Mouse (Mus musculus): ENCODE data around the gene Gm595. TPM values are rescaled to one million over a fixed set of nuclear protein-coding genes. Genes with fewer than 3 reads are reported as not detected.

The Gm595 gene
- not detected in 2 replicates for polyA plus RNA-seq (2015; fragmentation: Nextera tagmentation; extraction: Ambion mirVana)

DNA sequence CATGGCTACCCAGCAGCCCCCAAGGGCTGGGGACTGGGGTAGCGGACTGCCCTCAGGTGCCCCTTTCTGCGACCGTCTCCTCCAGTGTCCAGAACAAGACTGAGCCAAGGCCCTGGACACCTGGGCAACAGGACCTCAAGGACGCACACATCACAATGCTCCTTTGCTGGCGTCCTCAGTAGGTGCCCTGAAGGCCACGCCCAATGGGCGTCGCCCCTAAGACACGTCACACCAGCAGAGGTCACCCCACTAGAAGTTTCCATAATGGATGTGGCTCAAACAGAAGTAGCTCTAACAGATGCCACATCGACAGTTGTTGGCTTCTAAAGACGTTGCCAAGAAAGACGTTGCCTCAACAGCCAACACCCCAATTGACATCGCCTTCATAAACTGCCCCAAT lies at the start of gene Gm595:
TSS of gene Gm595 (minus strand) at position 101 of the 400 bp plus-strand sequence.
- H3K9me3 ChIP-seq (replicated peaks; ENCODE audit: control insufficient read depth, low read length, poor library complexity, severe bottlenecking) = no peaks in the 10 kb centered on the region
- no peak for ATAC-seq
- H3K9ac ChIP-seq (ENCODE audit: low read depth, low read length) = no peak within 1 kb of the TSS
- H3K27me3 ChIP-seq (ENCODE audit: control insufficient read depth, insufficient read depth, low read depth, low read length) = no peaks in the 10 kb centered on the region
- no peak within 1 kb of the TSS for H3K4me2 ChIP-seq (ENCODE audit: low read length)
- 89% methylated on average over 13 of the region's 13 CpGs for WGBS
- no peak within 1 kb of the TSS for H3K4me3 ChIP-seq (ENCODE audit: low read depth, low read length)
- no peaks in the 10 kb centered on the region for H3K36me3 ChIP-seq (ENCODE audit: control insufficient read depth, insufficient read depth, low read length)
- H3K4me1 ChIP-seq (ENCODE audit: control insufficient read depth, insufficient read depth, low read length) = no peaks in the 10 kb centered on the region
- no peak within 1 kb of the TSS for H3K27ac ChIP-seq (ENCODE audit: low read length)

- WGBS = 86% methylated on average over 4 of the region's 4 CpGs
- no peaks in the 10 kb centered on the region for H3K36me3 ChIP-seq (ENCODE audit: control insufficient read depth, insufficient read depth, low read length)
- no peak for ATAC-seq
- no peaks in the 10 kb centered on the region for H3K9me3 ChIP-seq (replicated peaks; ENCODE audit: control insufficient read depth, low read length, poor library complexity, severe bottlenecking)
- no peaks in the 10 kb centered on the region for H3K4me1 ChIP-seq (ENCODE audit: control insufficient read depth, insufficient read depth, low read length)
- H3K27me3 ChIP-seq (ENCODE audit: control insufficient read depth, insufficient read depth, low read depth, low read length) = no peaks in the 10 kb centered on the region
- no peak overlapping the region for H3K4me3 ChIP-seq (ENCODE audit: low read depth, low read length)
- no peak overlapping the region for H3K9ac ChIP-seq (ENCODE audit: low read depth, low read length)
- no peak overlapping the region for H3K27ac ChIP-seq (ENCODE audit: low read length)
- no peak overlapping the region for H3K4me2 ChIP-seq (ENCODE audit: low read length)
These were observed 30.9 kb upstream of the Gm595 start for GRCm38 (mm10) chrX:48908421-48908820.

- ATAC-seq = no peak
- H3K4me1 ChIP-seq (ENCODE audit: control insufficient read depth, insufficient read depth, low read length) = no peaks in the 10 kb centered on the region
- no peak overlapping the region for H3K4me3 ChIP-seq (ENCODE audit: low read depth, low read length)
- 85% methylated on average over 3 of the region's 3 CpGs for WGBS
- no peak overlapping the region for H3K9ac ChIP-seq (ENCODE audit: low read depth, low read length)
- no peaks in the 10 kb centered on the region for H3K36me3 ChIP-seq (ENCODE audit: control insufficient read depth, insufficient read depth, low read length)
- H3K9me3 ChIP-seq (replicated peaks; ENCODE audit: control insufficient read depth, low read length, poor library complexity, severe bottlenecking) = no peaks in the 10 kb centered on the region
- no peak overlapping the region for H3K27ac ChIP-seq (ENCODE audit: low read length)
- H3K27me3 ChIP-seq (ENCODE audit: control insufficient read depth, insufficient read depth, low read depth, low read length) = no peaks in the 10 kb centered on the region
- H3K4me2 ChIP-seq (ENCODE audit: low read length) = no peak overlapping the region
These were observed 26.2 kb upstream of the Gm595 start for GRCm38 (mm10) chrX:48903744-48904143.

DNA sequence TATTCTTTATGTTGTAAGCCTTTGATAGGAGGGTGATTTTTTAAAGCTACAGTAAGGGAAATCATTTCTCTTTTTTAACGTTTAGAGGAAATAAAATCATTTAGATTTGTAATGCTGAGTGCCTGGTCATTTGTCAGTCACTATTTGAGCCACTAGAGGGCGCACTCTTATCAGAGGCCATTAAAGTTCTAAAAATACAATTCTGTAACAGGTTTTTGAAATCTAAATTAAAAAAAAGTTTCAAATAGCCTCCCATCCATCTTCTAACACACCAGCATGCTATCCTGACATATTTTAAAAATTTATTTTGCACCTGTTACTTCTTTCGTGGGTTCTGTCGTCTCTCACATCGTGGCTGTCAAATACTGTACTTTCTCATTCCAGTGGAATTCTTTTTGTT lies 22.0 kb upstream of the Gm595 start:
- H3K27ac ChIP-seq (ENCODE audit: low read length) = no peak overlapping the region
- ATAC-seq = no peak
- H3K9me3 ChIP-seq (replicated peaks; ENCODE audit: control insufficient read depth, low read length, poor library complexity, severe bottlenecking) = no peaks in the 10 kb centered on the region
- H3K4me1 ChIP-seq (ENCODE audit: control insufficient read depth, insufficient read depth, low read length) = no peaks in the 10 kb centered on the region
- no peak overlapping the region for H3K9ac ChIP-seq (ENCODE audit: low read depth, low read length)
- H3K27me3 ChIP-seq (ENCODE audit: control insufficient read depth, insufficient read depth, low read depth, low read length) = no peaks in the 10 kb centered on the region
- no peaks in the 10 kb centered on the region for H3K36me3 ChIP-seq (ENCODE audit: control insufficient read depth, insufficient read depth, low read length)
- 50% methylated on average over 5 of the region's 5 CpGs for WGBS
- H3K4me3 ChIP-seq (ENCODE audit: low read depth, low read length) = no peak overlapping the region
- H3K4me2 ChIP-seq (ENCODE audit: low read length) = no peak overlapping the region

DNA sequence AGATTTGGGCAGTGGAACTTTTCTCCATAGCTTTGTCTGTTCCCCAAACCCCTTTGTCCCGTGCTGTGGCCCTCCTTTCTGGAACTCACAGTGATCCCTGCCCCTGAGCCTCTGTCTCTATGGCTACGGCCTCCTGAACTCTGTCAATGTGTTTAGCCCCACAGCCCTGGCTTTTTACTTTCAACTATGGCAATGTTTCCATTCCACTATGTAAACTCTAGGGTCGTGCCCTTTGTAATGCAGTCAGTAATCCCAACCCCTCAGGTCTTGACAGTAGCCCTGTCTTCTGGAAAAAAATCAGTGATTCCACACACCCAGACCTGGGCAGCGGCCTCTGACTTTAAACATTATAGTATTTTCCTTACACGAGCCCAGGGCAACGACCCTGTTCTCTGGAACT lies 19.3 kb upstream of the Gm595 start:
- no peak for ATAC-seq
- Histone ChIP-seq H3K9me3 (replicated peaks; ENCODE audit: control insufficient read depth, low read length, poor library complexity, severe bottlenecking) (no peaks in the 10 kb centered on the region), H3K4me3 (ENCODE audit: low read depth, low read length) (no peak overlapping the region), H3K4me2 (ENCODE audit: low read length) (no peak overlapping the region), H3K9ac (ENCODE audit: low read depth, low read length) (no peak overlapping the region), H3K27ac (ENCODE audit: low read length) (no peak overlapping the region), H3K27me3 (ENCODE audit: control insufficient read depth, insufficient read depth, low read depth, low read length) (no peaks in the 10 kb centered on the region), H3K36me3 (ENCODE audit: control insufficient read depth, insufficient read depth, low read length) (no peaks in the 10 kb centered on the region), H3K4me1 (ENCODE audit: control insufficient read depth, insufficient read depth, low read length) (no peaks in the 10 kb centered on the region)
- 39% methylated on average over 6 of the region's 6 CpGs for WGBS

DNA sequence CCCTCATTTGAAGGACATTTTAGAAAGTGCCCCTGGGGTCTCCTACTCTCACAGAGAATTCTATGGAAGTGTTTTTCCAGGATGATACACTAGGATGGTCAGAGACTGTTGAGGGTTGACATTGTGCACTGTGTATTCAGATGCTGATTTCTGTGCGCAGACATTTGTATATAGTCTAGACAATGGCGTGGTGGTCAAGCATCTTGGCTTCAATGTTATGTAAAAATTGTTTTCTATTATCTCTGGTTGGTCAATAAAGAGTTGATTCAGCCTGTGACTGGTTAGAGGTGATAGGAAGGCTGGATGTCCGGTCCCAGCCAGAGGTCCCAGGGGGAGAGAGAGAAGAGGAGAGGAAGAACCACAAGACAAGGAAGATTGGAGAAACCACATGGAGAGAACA lies 16.4 kb upstream of the Gm595 start:
- Histone ChIP-seq H3K4me1 (ENCODE audit: control insufficient read depth, insufficient read depth, low read length) (no peaks in the 10 kb centered on the region), H3K36me3 (ENCODE audit: control insufficient read depth, insufficient read depth, low read length) (no peaks in the 10 kb centered on the region), H3K27me3 (ENCODE audit: control insufficient read depth, insufficient read depth, low read depth, low read length) (no peaks in the 10 kb centered on the region), H3K27ac (ENCODE audit: low read length) (no peak overlapping the region), H3K9ac (ENCODE audit: low read depth, low read length) (no peak overlapping the region), H3K4me3 (ENCODE audit: low read depth, low read length) (no peak overlapping the region), H3K4me2 (ENCODE audit: low read length) (no peak overlapping the region), H3K9me3 (replicated peaks; ENCODE audit: control insufficient read depth, low read length, poor library complexity, severe bottlenecking) (no peaks in the 10 kb centered on the region)
- WGBS = 76% methylated on average over 3 of the region's 3 CpGs
- ATAC-seq = no peak

GRCm38 (mm10) chrX:48890259-48890658 lies 12.7 kb upstream of the Gm595 start:
- 92% methylated on average over 9 of the region's 9 CpGs for whole genome bisulfite sequencing
- Histone ChIP-seq H3K27ac (ENCODE audit: low read length) (no peak overlapping the region), H3K4me2 (ENCODE audit: low read length) (no peak overlapping the region), H3K4me3 (ENCODE audit: low read depth, low read length) (no peak overlapping the region), H3K4me1 (ENCODE audit: control insufficient read depth, insufficient read depth, low read length) (no peaks in the 10 kb centered on the region), H3K36me3 (ENCODE audit: control insufficient read depth, insufficient read depth, low read length) (no peaks in the 10 kb centered on the region), H3K9me3 (replicated peaks; ENCODE audit: control insufficient read depth, low read length, poor library complexity, severe bottlenecking) (no peaks in the 10 kb centered on the region), H3K27me3 (ENCODE audit: control insufficient read depth, insufficient read depth, low read depth, low read length) (no peaks in the 10 kb centered on the region), H3K9ac (ENCODE audit: low read depth, low read length) (no peak overlapping the region)
- no peak for ATAC-seq

DNA sequence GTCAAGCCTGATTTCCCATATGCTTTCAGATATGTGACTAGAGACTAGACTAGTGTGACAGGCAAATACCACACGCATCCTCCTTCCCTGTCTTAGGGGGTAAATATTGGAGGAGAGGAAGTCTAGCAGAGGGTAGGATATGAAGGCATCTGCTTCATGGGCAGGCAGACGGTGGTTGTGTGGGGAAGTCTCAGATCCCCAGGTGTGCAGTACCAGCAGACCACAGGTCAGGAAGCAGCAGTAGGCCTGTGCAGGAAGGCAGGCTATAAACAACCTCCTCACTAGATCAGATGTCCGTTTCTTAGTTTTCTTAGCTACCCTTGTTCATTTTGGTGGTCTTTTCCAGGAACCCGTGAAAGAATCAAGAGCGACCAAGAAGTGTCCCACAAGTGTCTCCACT lies 7.1 kb upstream of the Gm595 start:
- Histone ChIP-seq H3K9ac (ENCODE audit: low read depth, low read length) (no peak overlapping the region), H3K27me3 (ENCODE audit: control insufficient read depth, insufficient read depth, low read depth, low read length) (no peaks in the 10 kb centered on the region), H3K4me1 (ENCODE audit: control insufficient read depth, insufficient read depth, low read length) (no peaks in the 10 kb centered on the region), H3K4me2 (ENCODE audit: low read length) (no peak overlapping the region), H3K4me3 (ENCODE audit: low read depth, low read length) (no peak overlapping the region), H3K27ac (ENCODE audit: low read length) (no peak overlapping the region), H3K36me3 (ENCODE audit: control insufficient read depth, insufficient read depth, low read length) (no peaks in the 10 kb centered on the region), H3K9me3 (replicated peaks; ENCODE audit: control insufficient read depth, low read length, poor library complexity, severe bottlenecking) (no peaks in the 10 kb centered on the region)
- ATAC-seq = no peak
- 82% methylated on average over 5 of the region's 5 CpGs for WGBS

All from midbrain, embryonic 16.5 days (tissue).